Mouse (Mus musculus): ENCODE measurements at regions not wholly inside any gene's neighbourhood (a gene's known extent, or its start where the extent isn't known, plus 50 kb on each side); places are given as distances from the start of the nearest gene placed in this dataset.

DNA sequence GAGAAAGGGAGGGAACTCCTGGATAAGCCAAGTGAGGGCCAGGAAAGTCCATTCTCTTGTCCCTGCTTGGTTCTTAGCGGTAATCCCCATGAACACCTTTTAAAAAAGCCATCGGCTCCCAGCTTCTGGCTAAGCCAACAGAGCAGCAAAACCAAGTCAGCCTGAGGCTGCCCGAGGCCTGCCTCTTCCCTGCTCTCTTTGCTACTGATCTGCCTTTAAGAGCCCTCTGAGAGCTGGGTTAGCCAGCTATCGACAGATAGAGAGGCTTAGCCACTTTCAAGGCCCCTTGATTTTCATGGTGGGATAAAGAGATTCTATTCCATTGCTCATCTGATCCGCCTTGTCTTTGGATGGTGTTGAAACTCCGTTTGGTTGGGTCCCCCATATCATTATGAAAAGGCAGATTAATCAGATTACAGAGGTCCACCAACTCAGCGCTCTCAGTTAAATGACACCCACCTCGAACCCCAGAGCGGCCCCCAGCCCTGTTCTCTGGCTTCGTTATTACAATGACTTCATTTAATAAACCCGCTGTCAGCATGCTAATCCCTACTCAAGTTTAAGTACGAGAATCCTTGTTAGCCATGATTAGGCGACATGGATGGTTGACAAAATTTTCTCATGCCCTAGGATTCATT lies 66.1 kb downstream of the Slc4a3 start:
- in situ Hi-C loops (cut with MboI, MseI), result no loop called here

DNA sequence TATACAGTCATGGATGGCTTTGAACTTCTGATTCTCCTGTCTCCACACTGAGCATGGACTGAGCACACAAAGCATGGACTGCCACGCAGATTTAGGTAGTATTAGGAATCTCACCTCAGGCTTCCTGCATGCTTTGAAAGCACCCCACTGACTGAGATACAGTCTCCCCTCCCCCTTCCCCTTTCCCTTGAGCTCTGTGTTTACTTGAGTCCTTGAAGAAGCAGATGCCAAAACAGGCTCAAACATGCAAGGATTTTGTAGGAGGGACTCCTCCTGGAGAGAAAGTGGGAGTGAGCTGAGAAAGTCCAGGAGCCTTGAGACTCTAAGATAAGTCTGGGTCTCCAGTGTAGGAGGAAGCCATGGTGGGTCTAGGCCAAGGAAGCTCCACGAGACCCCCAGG lies 67.1 kb downstream of the Slc4a3 start:
- in situ Hi-C loops (cut with MboI, MseI), result no loop called here

DNA sequence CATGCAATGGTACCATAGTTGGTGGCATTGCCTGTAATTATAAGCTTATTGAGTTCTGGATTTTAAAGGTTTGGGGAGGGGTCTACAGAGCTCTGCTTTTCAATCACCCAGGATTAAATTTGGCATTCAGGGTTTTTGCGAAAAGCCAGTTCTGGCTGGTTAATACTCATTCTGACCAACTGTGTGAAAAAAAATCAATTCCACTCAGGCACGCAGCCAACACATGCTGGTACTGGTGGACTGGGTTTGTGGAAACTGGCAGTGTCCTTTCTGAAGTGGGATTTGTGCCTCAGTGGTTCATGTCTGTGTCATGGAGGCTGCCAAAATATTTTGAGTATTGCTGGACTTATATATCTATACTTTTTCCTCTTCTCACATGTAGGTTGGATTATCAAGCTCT lies 70.9 kb downstream of the Slc4a3 start:
- in situ Hi-C loops (cut with MboI, MseI), result no loop called here

DNA sequence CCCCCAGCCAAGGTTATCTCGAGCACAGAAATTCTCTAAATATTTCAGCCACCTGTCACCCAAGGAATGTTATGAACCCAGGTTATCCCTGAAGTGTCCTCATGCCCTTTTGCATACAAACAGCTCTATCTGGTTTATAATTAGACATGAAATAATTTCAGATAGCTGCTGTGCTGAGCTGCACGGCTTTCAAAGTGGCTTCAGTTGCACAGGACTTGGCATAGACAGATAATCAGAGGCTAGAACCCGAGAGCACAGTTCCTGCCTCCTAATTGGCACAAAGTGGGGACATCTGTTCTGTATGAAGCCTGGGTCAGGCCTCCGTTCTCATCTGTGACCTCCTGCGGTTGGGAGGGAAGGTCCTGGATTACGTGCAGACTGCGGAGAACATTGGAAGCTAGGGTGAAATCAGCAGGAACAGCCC lies 72.3 kb downstream of the Slc4a3 start:
- in situ Hi-C loops (cut with MboI, MseI), result no loop called here

DNA sequence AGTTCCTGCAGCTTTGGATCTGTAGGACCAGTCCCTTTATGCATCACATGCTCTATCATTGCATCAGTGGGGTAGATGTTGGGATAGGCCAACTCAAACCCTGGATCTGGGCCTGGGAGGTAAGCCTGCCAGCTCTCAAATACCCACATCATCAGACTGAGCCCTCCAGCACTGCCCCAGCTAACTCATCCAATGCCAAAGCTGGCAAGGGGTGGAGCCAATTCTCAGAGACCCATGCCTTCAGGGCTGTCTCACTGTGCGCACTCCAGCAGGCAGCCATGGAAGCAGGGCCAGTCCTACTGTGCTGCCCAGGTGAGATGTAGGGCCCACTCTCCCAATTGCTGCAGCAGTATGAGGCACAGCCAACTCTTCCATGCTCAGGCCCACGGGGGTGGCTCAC lies 84.2 kb downstream of the Slc4a3 start:
- in situ Hi-C loops (cut with MboI, MseI), result no loop called here

DNA sequence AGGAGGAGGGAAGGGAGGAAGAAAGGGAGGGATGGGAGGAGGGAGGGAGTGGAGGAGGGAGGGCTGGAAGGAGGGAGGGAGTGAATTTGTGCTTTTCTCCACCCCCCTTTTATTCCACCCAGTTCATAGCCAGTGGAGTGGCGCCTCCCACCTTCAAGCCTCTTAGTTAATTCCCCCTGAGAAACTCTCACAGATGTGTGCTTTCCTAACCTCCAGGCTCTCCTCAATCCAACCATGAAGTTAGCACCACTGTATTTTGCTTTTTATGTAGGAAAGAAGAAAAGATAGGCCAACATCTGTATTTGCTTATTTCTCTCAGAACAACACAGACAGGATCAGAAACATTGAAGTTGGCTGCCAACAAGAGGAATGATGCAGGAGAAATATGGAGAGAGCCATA lies 85.7 kb downstream of the Slc4a3 start:
- in situ Hi-C loops (cut with MboI, MseI), result no loop called here

DNA sequence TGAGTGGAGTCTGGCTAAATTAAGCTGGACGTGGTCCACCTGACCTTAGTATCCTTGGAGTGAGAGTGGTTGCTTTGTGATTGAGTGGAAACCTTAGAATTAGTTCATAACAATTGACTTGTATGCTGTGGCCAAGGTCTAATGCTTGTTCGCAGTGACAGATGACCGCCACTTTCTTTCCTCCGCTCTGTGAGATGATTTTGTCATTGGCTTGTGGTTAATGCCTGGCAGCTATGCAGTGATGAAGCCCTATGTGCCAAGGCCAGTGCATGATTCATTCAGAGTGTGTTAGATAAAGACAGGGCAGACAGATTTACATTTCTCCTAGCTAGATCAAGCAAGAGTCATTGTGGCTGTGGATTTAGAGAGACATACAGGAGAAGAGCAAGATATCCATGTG lies 89.5 kb downstream of the Slc4a3 start:
- in situ Hi-C loops (cut with MboI, MseI), result no loop called here

DNA sequence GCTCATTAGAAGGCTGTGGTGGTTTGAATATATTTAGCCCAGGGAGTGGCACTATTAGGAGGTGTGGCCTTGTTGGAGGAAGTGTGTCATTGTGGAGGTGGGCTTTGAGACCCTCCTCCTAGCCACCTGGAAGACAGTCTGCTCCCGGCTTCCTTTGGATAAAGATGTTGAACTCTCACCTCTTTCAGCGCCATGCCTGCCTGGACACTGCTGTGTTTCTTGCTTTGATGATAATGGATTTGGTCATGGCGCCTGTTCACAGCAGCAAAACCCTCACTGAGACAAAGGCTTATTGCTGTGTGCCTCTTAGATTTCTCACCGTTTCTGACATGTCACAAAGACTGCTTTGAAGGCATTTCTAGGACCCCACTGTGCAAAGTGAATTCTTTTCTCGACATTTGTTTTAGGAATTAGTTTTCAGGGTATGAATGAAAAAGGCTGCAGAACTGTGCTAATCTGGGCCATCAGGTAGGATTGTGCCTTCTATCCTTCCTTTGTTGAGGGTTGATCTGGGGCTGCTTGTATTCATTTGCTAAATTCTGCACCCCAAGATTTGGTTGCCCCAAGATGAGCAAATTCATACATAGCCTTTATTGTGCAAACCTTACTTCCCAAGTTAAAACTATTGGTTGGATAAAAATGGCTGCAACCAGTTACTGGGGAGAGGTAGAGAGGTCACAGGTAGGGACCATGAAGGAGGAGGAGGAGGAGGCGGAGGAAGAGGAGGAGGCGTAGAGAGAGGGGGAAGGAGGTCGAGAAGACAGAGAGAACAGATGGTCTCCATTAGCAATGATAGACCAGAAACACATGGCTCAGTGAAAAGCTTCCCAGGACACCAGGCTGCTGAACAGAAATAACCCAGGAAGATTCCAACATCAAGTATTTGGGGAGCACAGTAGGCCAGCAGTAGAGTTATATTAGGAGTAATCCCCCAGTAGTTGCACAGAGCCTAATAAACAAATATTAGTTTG lies 93.2 kb downstream of the Slc4a3 start:
- in situ Hi-C loops (cut with MboI, MseI), result no loop called here

DNA sequence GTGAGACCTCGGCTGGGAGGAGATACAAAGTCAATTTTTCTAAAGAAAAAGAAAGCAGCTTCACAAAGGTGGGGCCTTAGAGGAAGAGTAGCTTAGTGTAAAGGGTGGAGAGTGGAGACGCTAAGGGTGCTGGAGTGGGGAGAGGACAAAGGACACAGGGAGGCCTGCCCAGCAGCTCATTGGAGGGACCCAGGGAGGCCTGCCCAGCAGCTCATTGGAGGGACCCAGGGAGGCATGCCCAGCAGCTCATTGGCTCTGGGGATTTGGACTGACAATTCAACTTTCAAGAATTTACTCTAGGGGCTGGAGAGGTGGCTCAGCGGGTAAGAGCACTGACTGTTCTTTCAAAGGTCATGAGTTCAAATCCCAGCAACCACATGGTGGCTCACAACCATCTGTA lies 96.4 kb downstream of the Slc4a3 start:
- in situ Hi-C loops (cut with MboI, MseI), result no loop called here

DNA sequence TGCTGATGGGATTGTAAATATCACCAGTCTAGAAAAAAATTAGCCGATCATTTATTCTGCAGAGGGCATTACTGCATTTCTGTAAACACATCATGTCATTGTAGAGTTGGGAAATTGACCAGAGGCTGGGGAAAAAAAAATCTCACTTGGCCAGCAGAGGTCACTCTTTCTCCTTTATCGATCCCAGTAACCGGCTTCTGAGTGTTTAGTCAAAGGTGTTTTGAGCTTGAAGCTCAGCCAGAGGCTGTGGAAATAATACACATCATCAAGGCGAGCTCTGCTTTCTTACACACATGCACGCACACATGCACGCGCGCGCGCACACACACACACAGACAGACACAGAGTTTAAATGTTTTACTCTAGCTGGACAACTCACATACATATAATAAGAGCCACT lies 106.5 kb downstream of the Slc4a3 start:
- in situ Hi-C loops (cut with MboI, MseI), result loop anchor here (10.0 kb wide), 1 partner anchor 478 kb away; no protein-coding TSS in a partner anchor

DNA sequence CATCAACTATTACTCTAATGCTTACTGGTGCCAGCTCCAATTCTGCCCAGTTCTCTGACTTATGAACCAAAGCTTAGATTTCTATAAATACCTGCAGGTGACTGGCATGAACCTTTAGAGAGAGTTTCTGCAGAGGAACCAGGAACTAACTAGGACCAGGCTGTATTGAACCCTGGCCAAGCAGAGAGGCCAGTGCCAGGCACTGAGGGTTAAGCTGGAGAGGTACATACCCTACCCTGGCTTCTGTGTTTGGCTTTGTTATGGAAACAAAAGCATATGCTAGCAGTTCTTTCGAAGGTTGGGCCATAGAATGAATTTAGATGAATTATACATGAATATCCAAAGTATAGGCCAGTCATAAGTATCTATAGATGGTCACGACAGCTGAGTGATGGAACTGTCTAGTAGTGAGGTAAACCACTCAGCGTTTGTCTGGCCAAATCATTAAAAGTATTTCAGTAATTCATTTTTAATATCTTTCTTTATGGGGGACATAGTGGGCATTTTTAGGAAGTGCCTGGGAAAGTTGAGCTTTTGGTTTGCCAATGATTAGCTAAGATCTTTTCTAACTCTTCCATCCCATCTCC lies 107.0 kb downstream of the Slc4a3 start:
- in situ Hi-C loops (cut with MboI, MseI), result loop anchor here (10.0 kb wide), 1 partner anchor 478 kb away; no protein-coding TSS in a partner anchor

DNA sequence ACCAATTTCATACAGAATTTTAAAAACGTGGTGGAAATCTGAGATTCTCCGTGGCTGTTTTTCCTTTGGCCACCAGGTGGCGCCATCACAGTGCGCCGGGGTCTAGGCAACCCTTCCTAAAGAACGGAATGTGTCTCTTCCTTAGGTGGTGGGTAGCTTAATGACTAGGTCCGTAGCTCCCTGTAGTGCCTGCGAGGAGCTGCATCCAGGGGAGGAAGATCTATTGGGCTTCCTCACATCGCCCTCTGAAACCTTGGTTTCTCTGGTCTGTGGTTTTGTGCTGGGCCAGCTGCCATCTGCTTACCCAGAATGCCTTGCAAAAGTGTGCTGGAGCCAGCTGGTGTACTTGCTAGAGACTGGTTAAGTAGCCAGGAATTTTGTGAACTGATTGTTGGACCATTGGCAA lies 107.6 kb downstream of the Slc4a3 start:
- in situ Hi-C loops (cut with MboI, MseI), result loop anchor here (10.0 kb wide), 1 partner anchor 479 kb away; no protein-coding TSS in a partner anchor

DNA sequence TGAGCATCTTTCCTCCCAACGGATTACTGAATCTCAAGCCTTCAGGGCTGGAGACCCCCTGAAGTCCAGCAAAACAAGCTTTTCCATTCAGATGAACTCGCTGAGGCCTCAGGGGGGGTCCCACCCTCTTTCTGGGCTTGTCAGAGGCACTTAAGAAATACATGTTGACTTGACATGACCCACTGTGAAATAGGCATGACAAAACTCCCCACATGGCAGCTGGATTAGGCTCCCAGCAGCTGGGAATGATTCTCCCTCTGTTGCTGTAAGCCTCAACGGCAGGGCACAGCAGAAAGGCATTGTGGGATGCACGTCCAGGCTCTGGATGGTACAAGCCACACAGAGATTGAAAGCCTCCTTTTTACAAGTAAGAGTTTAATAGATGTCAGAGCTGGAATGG lies 110.5 kb downstream of the Slc4a3 start:
- in situ Hi-C loops (cut with MboI, MseI), result loop anchor here (10.0 kb wide), 1 partner anchor 482 kb away; no protein-coding TSS in a partner anchor

DNA sequence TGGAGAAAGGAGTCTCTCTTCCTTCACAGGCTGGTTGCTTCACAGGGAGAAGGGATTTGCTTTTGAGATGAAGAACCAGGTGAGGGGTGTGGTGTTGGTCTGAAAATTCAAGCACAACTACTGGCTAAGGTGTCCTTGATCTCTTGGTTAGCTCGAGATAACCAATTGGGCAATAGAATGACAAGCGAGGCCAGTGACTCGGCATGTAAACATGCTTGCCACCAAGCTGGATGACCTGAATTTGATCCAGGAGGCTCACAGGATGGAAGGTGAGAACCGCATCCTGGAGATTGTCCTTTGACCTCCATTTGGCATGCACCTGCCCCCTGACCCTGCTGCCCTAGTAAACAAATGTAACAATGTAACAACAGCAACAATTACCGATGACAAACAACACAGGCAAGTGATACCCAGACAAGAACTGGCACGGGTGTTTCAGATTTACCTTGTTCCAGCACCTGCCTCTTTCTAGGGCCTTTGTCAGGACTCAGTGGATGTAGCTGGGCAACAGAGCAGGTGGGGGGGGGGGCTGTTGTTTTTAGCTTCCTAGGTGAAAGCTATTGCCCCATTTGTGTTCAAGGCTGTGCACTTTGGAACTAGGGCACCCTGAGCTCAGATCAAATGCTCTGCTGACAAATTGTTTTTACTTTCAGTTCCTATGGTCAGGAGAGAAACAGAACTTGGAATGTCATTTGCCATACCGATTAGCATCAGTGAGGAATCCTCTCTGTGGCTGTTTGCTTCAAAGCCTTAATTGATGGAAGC lies 114.5 kb downstream of the Slc4a3 start:
- in situ Hi-C loops (cut with MboI, MseI), result no loop called here

DNA sequence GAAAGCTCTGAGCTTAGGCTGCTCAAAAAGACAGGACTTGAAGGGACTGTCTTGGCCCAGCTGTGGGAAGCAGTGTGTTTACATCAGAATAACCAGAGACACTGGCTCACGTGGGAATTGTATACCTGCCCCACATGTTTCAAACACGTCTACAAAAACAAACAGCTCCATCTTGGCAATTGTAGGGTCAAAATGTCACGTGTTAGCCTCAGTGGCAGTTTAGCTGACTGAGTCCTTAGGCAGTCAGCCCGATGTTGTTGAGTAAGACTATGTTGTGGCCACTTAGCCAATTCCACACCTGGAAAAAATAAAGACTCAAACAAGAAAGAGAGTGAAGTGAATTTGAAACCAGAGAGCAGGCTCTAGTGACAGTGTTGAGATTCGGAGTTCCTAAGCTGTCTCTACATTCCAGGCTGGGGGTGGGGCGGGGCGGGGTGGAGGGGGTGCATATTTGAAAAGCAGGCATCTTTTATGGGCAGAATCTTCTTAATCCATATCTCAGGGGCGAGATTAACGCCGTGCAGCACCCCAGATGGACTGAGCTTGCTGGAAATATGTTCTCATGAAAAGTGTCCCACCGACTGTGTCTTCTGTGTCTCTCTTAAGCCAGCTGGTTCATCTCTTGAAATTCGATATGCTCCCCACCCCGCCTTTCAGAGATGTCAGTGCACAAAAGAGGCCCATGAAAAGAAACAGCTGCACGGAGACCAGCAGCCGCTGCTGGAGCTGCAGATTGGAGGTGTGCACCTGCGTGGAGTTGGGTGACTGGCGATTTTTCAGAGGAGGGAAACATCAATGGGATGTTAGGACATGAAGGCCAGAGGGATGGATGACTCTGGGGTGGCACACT lies 116.3 kb downstream of the Slc4a3 start:
- in situ Hi-C loops (cut with MboI, MseI), result no loop called here

DNA sequence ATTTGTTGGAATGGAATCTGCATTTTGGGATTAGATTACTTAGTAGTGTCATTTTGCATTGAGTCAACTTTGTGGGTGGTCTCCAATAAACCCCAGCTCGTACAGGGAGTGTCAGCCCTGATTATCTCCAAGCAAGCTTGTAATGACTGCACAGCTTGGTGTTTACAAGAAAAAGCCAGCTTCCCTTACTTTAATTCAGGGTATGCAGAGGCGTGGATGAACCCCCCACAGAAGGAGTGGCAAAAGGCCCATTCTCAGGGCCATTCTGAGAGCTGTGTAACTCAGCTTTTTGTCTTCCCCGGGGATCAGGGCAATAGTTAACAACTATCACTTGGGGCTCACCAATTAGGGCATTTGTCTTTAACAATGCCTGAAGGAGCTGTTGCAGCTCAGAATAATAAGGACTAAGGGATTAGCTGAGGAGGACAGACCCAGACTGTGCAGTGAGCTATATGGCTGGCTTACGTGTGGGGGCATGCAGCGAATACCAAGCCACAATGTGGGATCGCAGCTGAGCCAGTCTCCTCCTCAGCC lies 121.7 kb downstream of the Slc4a3 start:
- in situ Hi-C loops (cut with MboI, MseI), result no loop called here

DNA sequence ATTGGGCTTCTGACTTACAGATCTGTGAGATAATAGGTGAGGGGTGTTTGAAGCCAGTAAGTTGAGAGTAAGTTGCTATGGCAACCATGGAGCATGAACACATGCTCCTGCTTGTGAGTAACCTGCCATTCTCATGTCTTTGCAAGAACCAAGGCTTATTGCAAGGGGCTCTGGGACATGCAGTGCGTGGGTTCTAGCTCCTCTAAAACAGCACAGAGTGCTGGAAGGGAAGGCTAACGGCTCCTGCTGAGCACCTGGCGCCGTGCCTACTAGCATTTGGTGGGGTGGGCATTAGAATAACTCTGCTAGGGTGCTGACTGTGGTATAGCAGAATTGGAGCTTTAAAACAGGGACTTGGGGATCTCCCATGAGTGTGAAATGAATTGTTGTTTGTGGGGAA lies 130.2 kb downstream of the Slc4a3 start:
- in situ Hi-C loops (cut with MboI, MseI), result no loop called here

DNA sequence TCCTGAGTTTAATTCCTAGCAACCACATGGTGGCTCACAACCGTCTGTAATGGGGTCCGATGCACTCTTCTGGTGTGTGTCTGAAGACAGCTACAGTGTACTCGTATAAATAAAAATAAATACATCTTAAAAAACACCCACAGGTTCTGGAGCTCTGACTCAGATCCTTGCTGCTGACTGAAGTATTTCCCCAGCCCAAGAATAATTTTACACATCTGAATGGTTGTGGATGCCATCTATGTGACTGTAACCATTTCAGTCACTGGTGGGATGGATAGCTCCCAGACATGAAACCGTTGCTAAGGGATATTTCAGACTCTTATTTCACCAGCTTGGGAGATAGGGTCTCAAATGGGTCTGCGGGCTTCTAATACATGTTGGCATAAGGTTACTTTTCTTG lies 131.6 kb downstream of the Slc4a3 start:
- in situ Hi-C loops (cut with MboI, MseI), result no loop called here

DNA sequence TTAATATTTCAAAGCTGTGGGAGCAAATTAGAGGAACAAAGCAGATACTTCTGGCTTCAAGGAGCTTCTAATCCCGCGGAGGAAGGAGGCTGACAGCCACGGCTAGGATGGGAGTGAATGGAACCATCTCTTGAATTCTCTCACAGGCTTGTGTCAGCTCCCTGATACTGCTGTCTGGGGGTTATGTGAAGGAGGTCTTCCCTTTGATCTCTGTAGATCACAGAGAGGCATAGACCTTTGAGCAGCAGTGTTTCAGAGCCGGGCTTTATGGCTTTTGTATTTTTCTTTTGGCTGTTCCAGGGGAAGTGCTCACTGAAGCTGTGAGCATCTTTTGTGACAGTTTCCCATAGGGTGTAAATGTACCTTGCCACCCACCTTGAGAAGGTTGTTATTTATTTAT lies 132.2 kb downstream of the Slc4a3 start:
- in situ Hi-C loops (cut with MboI, MseI), result no loop called here

DNA sequence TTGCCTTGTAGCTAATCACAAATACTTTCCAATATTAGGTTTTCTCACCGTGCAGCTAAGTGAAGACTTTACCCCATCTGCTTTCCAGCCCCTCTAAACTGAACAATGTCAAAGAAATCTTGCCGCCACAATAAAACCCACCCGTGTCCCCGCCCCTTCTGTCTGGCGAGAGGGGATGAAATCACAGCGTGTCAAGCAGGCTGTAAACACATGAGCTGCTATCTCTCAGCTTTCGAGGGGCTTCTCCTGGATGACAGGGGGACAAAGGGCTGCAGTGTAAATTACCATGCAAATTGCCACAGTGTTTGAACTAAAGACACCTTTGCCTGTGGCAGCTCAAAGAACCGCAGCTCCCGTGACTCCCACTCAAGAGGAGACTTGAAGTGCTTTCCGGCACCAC lies 134.3 kb downstream of the Slc4a3 start:
- in situ Hi-C loops (cut with MboI, MseI), result no loop called here

Measured in T-helper 1 cell (primary cell).